ENCODE assay signal across 14 mouse cellular contexts in the genomic region with DNA sequence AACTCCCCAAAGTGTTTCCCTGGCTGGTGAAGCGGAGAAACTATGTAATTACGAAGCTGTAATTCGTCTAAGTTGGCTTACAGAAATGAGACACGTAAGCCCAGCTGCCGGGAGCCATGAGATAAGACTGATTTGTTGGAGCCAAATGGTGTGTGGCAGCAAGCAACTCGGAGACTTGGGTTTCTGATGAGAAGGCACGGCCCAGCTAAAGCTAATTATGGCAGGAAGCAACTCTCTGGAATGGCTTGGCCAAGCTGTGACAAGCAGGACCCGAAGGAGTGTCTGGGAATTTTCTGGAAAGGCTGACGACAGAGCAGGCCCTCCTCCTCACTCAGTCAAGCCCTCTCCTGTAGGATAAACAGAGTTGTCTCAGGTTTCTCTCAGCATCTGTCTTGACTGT. TPM values are rescaled to one million over a fixed set of nuclear protein-coding genes. Genes with fewer than 3 reads are reported as not detected.
DNase-seq lines count a peak whose midpoint lies in the region; ATAC-seq and TF ChIP-seq lines count a peak whose summit lies in the region.
"Had no signal": no experiment of that assay in that cellular context is flagged by ENCODE, and none has a peak within 500 bp of the region (broad histone marks: within the 10 kb centered on the region; RNA-seq: fewer than 3 reads in every experiment).

No protein-coding gene starts in this region.

- ATAC-seq in Patski, result peak; percentile 86

- WGBS in cerebellum, adult 2 months, result 55% methylated on average over 9 of the region's 9 CpGs

- no peaks in the 10 kb centered on the region for H3K4me1 ChIP-seq in cerebellum, adult 2 months (ENCODE audit: control insufficient read depth, insufficient read depth, low read length)
- H3K4me1 ChIP-seq: forebrain, embryonic 10.5 days had no signal

- H3K4me3 ChIP-seq in cerebellum, adult 2 months (replicated peaks; ENCODE audit: insufficient read depth, low read depth, low read length), result no peak overlapping the region
- H3K4me3 ChIP-seq: forebrain, embryonic 10.5 days had no signal

- intact Hi-C loops in heart, postnatal 36 days (cut with DNase I), result no loop called here
- intact Hi-C loops in left cerebral cortex, postnatal 10 days (cut with DNase I), result no loop called here

- CTCF ChIA-PET in Patski (lab: Charles Lee), result interaction anchor here (1.5 kb wide), 1 partner anchor 9 kb away, joined by 3 read pairs; no protein-coding TSS in a partner anchor

- peak; percentile 11 for DNase-seq in kidney, adult 11 months
- DNase-seq in kidney, postnatal 10 days, result no peak
- peak; percentile 92 for DNase-seq in Patski (ENCODE audit: low read depth, low spot score)
- peak; percentile 48 to 55 for DNase-seq in heart, adult 18-20 months
- peak; percentile 36 to 40 for DNase-seq in heart, postnatal 36 days
- DNase-seq in left cerebral cortex, postnatal 10 days (ENCODE audit: extremely low spot score in 1 of 2, low spot score in 2 of 2), result no peak
- DNase-seq in cerebellum, adult 2 months, result no peak
- DNase-seq in cerebellum, adult 9-11 months, result no peak
- DNase-seq: cerebellum, postnatal 36 days; lung, postnatal 4 days had no signal

- in situ Hi-C loops in Patski (cut with MboI; ENCODE audit: low pct_unique_long_range_greater_than_20kb), result loop anchor here (10.0 kb wide), 1 partner anchor 93 kb away; no protein-coding TSS in a partner anchor

- TF ChIP-seq CTCF in Patski (IDR thresholded peaks at IDR 0.05), result no peak
- TF ChIP-seq CTCF in cerebellum, adult 2 months (IDR thresholded peaks at IDR 0.05; ENCODE audit: borderline replicate concordance, insufficient read depth, low read depth, low read length), result no peak

- H3K27me3 ChIP-seq in Patski, result peaks cover 29% of the 10 kb centered on the region
- H3K27me3 ChIP-seq in cerebellum, adult 2 months (ENCODE audit: control insufficient read depth, insufficient read depth, low read length), result no peaks in the 10 kb centered on the region

- no peak overlapping the region for H3K27ac ChIP-seq in cerebellum, adult 2 months (ENCODE audit: insufficient read depth, low read length)
- H3K27ac ChIP-seq: forebrain, embryonic 10.5 days had no signal

- no peak for TF ChIP-seq POLR2A in cerebellum, adult 2 months (IDR thresholded peaks at IDR 0.05; ENCODE audit: borderline replicate concordance, insufficient read depth, low read length)

- POLR2A ChIA-PET in Patski (lab: Charles Lee), result no interaction called here

RNA-seq across cellular contexts. Expression of gene Spink2, which starts 33.3 kb away (rescaled TPM):
- not detected for polyA plus RNA-seq in Patski (2021)
- not detected for total RNA-seq in heart, adult 18-20 months (2021)
- total RNA-seq in heart, postnatal 36 days (2021), result under 1 TPM in 1 of 2 experiments, not detected in 1; 0.53 TPM
- total RNA-seq in left cerebral cortex, postnatal 10 days (2021), result not detected
- polyA plus RNA-seq in cerebellum, adult 2 months (2012; rRNA removed), result 0.21 TPM in 1 of 2 replicates, not detected in the other
- total RNA-seq: hematopoietic stem cell, adult 5-6 weeks; left cerebral cortex, postnatal 36 days had no signal
- polyA plus RNA-seq: C2C12 had no signal

Comparison
In these comparisons a context has a peak if more than half of its experiments do, and no peak if none do; other contexts are left out.
1. DNase-seq: peak in kidney, adult 11 months (single experiment), Patski (single experiment), heart, adult 18-20 months (2 of 2) and heart, postnatal 36 days (2 of 2); none in kidney, postnatal 10 days (single experiment), left cerebral cortex, postnatal 10 days (0 of 2), cerebellum, adult 2 months (0 of 2) and cerebellum, adult 9-11 months (single experiment).